Mouse (Mus musculus) lung, postnatal 0 days (tissue): ENCODE results near the gene Plppr3.

ENCODE experiments used
- CTCF ChIP-seq: IDR thresholded peaks from 2 replicates; pipeline ENCODE4 v1.5.1; 2016; ENCODE audit warnings: antibody characterized with exemption, mild to moderate bottlenecking
- EP300 ChIP-seq: IDR thresholded peaks from 2 replicates; pipeline ENCODE4 v1.6.1; 2016; ENCODE audit warnings: antibody characterized with exemption, mild to moderate bottlenecking, control low read depth

GRCm38 (mm10) chr10:79914131-79914947 lies 39.9 kb upstream of the Plppr3 start:
- TF ChIP-seq CTCF (no peak), EP300 (no peak)
